Mouse (Mus musculus): ENCODE data around the gene Trpm6. TPM values are rescaled to one million over a fixed set of nuclear protein-coding genes. Genes with fewer than 3 reads are reported as not detected.

Gene Trpm6
- polyA plus RNA-seq, 1 experiment from 2014 or later = 0.12 TPM

Other genes starting within 250 kb of the Trpm6 start
- 115 and 119 TPM in 2 replicates for gene Ostf1, start 118.2 kb upstream of the Trpm6 start, polyA plus RNA-seq (2015; fragmentation: Nextera tagmentation; extraction: Ambion mirVana)
- gene Nmrk1, start 118.0 kb upstream of the Trpm6 start, polyA plus RNA-seq (2015; fragmentation: Nextera tagmentation; extraction: Ambion mirVana) = 12.1 and 14.9 TPM in 2 replicates
- gene Carnmt1, start 79.2 kb upstream of the Trpm6 start, polyA plus RNA-seq (2015; fragmentation: Nextera tagmentation; extraction: Ambion mirVana) = 15.4 and 16.6 TPM in 2 replicates
- 16.4 and 17.8 TPM in 2 replicates for gene D030056L22Rik, start 36.8 kb upstream of the Trpm6 start, polyA plus RNA-seq (2015; fragmentation: Nextera tagmentation; extraction: Ambion mirVana)